Mouse (Mus musculus) adipose tissue, adult 10 weeks (tissue): ENCODE data around the gene Atp2b1. TPM values are rescaled to one million over a fixed set of nuclear protein-coding genes. Genes with fewer than 3 reads are reported as not detected.

Experiments
- polyA plus RNA-seq: library from polyadenylated mRNA; stranded (reverse); fragments of 350-450 nt; fragmentation: Illumina TruSeq; extraction: RNeasy Lipid Tissue Mini Kit (QIAGEN cat#74804); gene quantifications from one replicate; pipeline ENCODE4 v1.2.3, GENCODE M21; 2014; ENCODE audit warnings: low read depth, low replicate concordance

The Atp2b1 gene
- polyA plus RNA-seq, result 44.1 TPM

DNA sequence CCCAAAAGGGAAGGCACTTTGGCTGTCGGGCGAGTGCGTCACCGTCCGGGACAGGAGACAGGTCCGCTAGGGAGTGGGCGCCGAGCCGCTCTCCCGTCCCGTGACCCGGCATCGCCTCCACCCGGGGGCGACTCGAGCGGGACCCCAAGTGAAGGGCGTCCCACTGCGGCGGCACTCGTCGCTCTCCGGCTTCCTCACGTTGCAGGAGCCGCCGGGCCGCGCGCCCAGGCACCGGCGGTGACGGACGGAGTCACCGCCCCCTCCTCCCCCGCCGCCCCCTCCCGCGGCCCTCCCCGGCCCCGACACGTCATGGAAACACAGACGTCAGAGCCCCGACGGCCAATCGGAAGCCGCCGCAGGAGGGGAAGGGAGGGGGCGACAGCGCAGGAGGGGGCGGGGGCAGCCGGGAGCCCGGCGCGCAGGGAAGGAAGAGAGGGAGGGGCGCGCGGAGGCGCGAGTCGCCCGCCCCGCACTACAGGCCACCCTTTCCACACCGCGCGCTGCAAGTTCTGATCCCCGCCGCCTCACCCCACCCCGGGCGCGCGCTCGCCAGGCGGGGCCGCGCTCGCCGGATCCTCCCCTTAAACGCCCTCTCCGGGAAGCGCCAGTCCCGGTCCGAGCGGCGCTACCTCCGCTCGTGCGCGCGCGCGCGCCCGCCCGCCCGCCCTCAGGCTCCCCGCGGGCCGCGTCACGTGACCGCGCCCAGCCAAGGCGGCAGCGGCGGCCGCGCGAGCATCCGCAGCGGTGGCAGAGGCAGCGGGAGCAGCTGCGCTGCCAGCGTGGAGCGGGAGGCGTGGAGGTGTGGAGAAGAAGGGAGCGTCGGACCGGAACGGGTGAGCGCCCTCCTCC is at the start of gene Atp2b1:
Atp2b1 (plus strand) TSS at position 446 of the 849 bp plus-strand sequence.

Other genes starting within 250 kb of the Atp2b1 start
- 8.7 TPM for gene Poc1b, start 192.6 kb downstream of the Atp2b1 start, polyA plus RNA-seq
- gene Galnt4, start 193.8 kb downstream of the Atp2b1 start, polyA plus RNA-seq, result 10.2 TPM
- not detected for gene Phxr2, start 211.9 kb downstream of the Atp2b1 start, polyA plus RNA-seq